Mouse (Mus musculus) gastrocnemius, postnatal 14 days (tissue): Measurements from ENCODE around the gene Rps21. TPM values are rescaled to one million over a fixed set of nuclear protein-coding genes. Genes with fewer than 3 reads are reported as not detected.
"Not testable (repeated sequence)": the region's sequence is repeated elsewhere in the genome, so short reads cannot be mapped to it uniquely, and the experiment has no call there.

Experiments used
- DNase-seq: peaks from one replicate; pipeline ENCODE4 v3.0.0; 2021; ENCODE audit warnings: mixed read lengths
- intact Hi-C: fragments of 180-260 bp; cut with DNase I; formaldehyde crosslinking; loops from one replicate; pipeline ENCODE4 v1.15.1; 2025; ENCODE audit warnings: low total_unique reads
- total RNA-seq, 2 experiments: library from RNA; stranded (reverse); gene quantifications; 2 replicates each; pipeline ENCODE4 v1.2.3; 2021

Gene Rps21
- total RNA-seq, 2 experiments from 2014 or later = 456 to 506 TPM

- no peak for DNase-seq
Measured at GRCm38 (mm10) chr2:180254436-180255209, 2.6 kb upstream of the Rps21 start.

DNA sequence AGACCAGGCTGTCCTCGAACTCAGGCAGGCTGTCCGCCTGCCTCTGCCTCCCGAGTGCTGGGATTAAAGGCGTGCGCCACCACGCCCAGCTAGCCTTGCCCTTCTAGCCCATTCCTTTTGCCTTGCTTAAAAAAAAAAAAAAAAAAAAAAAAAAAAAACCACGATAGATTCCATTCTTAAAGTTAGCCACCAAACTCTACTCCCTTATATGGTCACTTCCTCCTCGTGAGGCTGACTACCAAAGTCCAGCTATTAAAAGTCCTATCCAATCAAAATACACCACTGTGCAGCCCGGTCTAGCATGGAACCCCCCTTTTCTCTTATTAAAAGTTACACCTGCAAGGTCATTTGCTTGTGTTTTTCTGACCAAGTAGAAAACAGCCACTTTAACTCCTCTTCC is 1.5 kb upstream of the Rps21 start:
- no peak for DNase-seq
- intact Hi-C loops = no loop called here

More at GRCm38 (mm10) chr2:180254436-180255209, 2.6 kb upstream of the Rps21 start:
- intact Hi-C loops = loop anchor here (5.0 kb wide), 1 partner anchor 82 kb away; the partner anchor contains the start of gene Adrm1

- DNase-seq = no peak
- intact Hi-C loops = no loop called here
Measured at GRCm38 (mm10) chr2:180256296-180257000, 729 bp upstream of the Rps21 start.

GRCm38 (mm10) chr2:180257963-180258865 is 1.0 kb downstream of the Rps21 start:
- intact Hi-C loops = no loop called here

DNA sequence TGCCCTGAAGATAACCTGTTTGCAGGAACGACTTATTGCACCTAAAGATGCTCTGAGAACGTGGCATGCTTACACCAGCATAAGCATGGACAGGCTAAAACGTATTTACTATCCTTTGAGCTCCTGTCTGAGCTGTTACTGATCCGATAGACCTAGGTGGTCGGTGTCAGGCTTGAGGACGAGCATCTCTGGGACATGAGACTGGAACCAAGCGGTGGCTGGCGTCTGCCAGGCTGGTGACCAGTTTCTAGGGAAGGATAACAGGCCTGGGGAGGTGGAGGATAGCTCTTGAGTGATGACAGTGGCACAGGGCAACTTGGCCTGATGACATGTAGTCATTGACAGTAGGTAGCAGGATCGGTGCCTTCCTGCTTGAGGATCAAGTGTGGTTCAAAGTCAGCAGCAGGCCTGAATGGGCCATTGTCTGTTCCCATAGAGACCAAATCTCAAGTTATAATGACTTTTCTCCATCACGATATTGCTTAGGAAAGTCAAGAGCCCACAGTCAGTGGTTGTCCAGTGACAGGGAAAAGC is 1.8 kb downstream of the Rps21 start:
- intact Hi-C loops, DNase-seq: not testable (repeated sequence)

More at GRCm38 (mm10) chr2:180257963-180258865, 1.0 kb downstream of the Rps21 start:
- DNase-seq = no peak

GRCm38 (mm10) chr2:180259826-180260609 is 2.8 kb downstream of the Rps21 start:
- intact Hi-C loops, DNase-seq: not testable (repeated sequence)

DNA sequence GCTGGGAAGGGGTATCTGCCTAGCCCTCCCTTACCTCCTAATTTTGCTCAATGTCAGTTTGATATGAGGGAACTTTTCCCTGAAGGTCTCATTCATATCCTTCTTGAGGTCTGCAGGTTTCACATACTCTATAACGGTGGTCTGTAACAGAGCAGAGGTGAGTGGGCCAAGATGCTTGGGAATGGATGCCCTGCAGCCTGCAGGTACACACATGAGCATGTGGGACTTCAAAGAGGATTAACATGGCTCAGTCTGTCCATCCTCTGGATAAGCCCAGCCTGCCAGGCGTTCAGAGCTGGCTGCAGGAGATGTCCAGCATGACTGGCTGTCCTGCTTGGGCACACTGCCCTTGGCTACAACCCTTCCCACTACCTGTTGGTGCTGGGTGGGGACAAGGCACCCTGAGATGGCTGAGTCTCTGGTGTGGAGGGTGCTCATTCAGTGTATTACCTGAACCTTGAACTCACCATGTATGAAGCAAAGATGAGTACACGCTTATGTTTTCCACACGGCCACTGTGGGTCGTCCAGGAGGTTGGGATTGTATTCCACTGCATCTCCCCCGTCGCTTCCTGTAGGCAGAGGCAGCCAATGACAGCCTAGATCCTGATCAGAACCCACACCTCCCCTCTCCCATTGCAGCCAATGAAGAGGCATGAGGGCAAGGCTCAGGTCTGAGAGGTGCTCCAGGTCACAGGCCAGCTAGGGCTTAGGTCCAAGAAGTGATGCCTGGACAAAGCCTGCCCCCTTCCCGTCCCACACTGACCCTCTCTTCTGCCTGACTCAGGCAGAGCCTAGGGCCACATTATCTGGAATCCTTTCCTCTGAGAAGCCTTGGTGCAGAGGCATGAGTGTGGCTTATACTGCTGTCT is 3.7 kb downstream of the Rps21 start:
- intact Hi-C loops = no loop called here
- no peak for DNase-seq

GRCm38 (mm10) chr2:180261901-180262300 is 4.7 kb downstream of the Rps21 start:
- intact Hi-C loops = no loop called here
- no peak for DNase-seq

DNA sequence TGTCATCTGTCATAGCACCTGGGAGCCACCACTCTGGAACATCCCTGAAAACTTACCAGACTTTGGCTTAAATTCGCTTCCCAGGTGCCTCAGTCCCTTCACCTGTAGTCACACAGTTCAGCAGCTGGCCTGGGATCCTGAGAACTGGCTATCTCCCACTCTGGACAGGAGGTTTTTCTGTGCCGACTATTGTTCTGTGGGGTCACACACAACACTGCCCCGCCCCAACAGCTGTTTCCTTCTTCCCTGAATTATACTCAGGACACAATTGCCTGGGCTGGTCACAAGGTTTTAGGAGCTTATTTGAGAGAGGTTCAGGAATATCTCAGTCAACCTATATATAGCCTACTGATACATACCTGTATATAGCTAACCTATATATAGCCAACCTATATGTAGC is 5.3 kb downstream of the Rps21 start:
- intact Hi-C loops = no loop called here
- no peak for DNase-seq

- intact Hi-C loops = no loop called here
Measured at GRCm38 (mm10) chr2:180262891-180263290, 5.7 kb downstream of the Rps21 start.

DNA sequence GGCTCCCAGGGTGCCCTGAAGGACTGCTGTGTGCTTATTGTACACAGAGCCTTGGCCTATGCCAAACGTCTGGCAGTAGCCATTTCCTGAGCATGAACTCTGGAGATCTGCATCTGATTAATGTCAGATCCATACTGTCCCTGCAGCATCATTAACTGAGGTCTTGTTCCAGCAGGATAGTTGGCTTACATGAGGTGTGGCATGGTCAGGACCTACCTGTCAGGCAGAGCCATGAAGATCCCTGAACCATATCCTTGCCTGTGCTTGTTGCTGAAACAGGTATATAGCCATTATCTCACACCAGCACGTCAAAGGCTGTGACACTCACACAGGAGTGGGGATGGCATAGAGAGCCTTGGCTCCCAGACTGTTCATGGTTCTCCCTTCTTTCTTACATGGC is 10.8 kb downstream of the Rps21 start:
- no peak for DNase-seq
- intact Hi-C loops = no loop called here

More at GRCm38 (mm10) chr2:180262891-180263290, 5.7 kb downstream of the Rps21 start:
- DNase-seq = no peak

GRCm38 (mm10) chr2:180269329-180269728 is 12.2 kb downstream of the Rps21 start:
- no peak for DNase-seq
- intact Hi-C loops = no loop called here

GRCm38 (mm10) chr2:180270537-180271255 is 13.5 kb downstream of the Rps21 start:
- DNase-seq = no peak
- intact Hi-C loops = no loop called here

DNA sequence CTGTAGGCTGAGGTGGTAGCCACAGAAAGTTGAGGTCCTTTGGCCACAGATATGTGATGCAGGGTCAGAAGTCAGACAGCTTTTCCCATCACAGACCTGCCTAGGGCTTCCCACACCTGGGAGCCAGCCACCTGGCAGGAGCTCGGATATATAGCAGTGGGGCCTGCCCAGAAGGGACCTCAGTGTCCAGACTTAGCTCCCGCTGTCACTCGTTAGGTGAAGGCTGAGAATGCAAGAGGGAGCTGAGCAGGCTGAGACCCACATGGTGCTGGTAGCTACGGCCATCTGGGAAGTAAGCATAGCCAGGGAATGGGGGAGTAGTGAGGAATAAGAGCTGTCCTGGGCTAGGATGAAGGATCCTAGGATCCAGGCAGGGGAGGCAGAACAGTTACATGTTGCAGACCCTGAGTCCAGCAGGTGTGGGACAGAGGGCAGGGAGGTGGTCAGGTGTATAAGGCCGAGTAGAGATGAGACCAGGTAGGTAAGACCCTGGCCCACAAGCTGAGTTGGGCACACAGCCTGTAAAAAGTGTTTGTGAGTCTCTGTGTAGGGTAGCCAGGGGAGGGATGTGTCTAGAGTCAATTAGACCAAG is 14.7 kb downstream of the Rps21 start:
- no peak for DNase-seq
- intact Hi-C loops = no loop called here

DNA sequence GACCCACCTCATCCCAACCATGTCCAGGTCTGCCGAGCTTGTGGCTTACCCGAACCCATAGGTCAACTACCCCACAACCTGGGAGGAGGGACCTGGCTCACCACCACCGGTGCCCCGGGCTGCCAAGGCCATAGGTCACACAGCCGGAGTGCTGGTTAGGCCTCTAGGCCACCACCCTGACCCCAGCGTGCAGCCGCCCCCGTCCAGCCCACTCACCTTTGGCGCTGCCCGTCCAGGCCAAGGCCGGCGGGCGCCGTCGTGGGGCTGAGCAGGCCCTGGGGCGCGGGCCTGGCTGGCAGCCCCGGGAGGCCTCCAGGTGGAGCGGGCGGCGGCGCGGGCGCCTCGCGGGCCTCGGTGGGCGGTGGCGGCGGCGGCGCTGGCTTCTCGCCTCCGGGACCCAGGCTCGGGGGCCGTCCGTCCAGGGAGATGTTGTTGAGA is 15.7 kb downstream of the Rps21 start:
- intact Hi-C loops = no loop called here
- no peak for DNase-seq

DNA sequence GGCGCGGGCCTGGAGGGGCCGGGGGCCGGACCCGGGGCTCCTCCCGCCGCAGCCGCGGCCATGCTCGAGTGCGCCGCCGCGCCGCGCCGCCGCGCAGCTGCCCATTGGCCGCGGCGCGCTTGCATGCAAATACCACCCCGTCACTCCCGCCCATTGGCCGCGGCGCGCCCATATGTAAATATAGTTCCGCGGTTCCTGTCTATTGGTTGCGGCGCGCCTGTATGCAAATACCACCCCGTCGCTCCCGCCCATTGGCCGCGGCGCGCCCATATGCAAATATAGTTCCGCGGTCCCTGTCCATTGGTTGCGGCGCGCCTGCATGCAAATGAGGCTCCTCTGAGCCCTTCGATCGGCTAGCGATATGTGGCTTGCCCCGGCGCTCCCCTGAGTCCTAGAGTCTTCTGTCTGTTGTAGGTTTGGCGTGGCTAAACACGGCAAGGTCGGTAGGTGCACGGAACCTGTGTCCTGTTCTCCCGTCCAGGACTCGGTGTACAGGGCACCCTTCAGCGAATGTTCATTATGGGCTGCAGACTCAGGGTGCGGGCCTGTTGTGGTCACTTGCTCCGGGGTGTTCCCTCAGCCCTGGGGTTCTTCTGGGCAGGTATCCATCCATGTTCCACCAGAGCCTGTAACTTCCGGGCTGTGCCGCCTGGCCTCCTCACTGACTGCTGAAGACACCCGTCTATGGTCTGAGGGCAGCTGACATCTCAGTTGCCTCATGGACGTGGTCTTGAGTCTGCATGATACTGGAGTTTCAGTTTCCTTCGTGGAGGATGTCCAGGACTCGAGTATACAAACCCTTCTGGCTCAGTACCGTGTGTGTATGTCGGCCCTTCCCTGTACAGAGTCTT is 16.4 kb downstream of the Rps21 start, which contains the start of gene Cables2:
Gene Cables2 (minus strand): TSS at position 103 of the 851 bp plus-strand sequence.
- intact Hi-C loops = no loop called here
- DNase-seq = peak; percentile 95
